Mouse (Mus musculus) heart, embryonic 12.5 days (tissue): ENCODE results near the gene Tubb4b. TPM values are rescaled to one million over a fixed set of nuclear protein-coding genes. Genes with fewer than 3 reads are reported as not detected.
"Not testable (repeated sequence)": the region's sequence is repeated elsewhere in the genome, so short reads cannot be mapped to it uniquely, and the experiment has no call there.

Source experiments
- ATAC-seq: fragments of 200-750 bp; cut with Nextera tagmentation; 2 replicates; pipeline ENCODE4 v1.8.0; 2017; ENCODE audit warnings: moderate TSS enrichment, moderate library complexity; ENCODE audit not compliant: insufficient number of reproducible peaks, low FRiP score
- H3K27ac ChIP-seq: fragments of 300-500 bp; sonication (generic); 2 replicates; pipeline ENCODE4 v1.5.1; 2016; ENCODE audit warnings: mild to moderate bottlenecking, moderate library complexity; ENCODE audit not compliant: poor library complexity, severe bottlenecking
- H3K27me3 ChIP-seq: fragments of 300-500 bp; sonication (generic); replicated peaks from 2 replicates; pipeline ENCODE4 v1.6.1; 2016; ENCODE audit warnings: mild to moderate bottlenecking, moderate library complexity
- H3K36me3 ChIP-seq: fragments of 300-500 bp; sonication (generic); 2 replicates; pipeline ENCODE4 v1.6.1; 2016; ENCODE audit warnings: mild to moderate bottlenecking, moderate library complexity
- H3K4me1 ChIP-seq: fragments of 300-500 bp; sonication (generic); replicated peaks from 2 replicates; pipeline ENCODE4 v1.6.1; 2016; ENCODE audit warnings: mild to moderate bottlenecking
- H3K4me2 ChIP-seq: fragments of 300-500 bp; sonication (generic); 2 replicates; pipeline ENCODE4 v1.6.1; 2016; ENCODE audit warnings: mild to moderate bottlenecking, moderate library complexity
- H3K4me3 ChIP-seq: fragments of 300-500 bp; sonication (generic); 2 replicates; pipeline ENCODE4 v1.5.1; 2016; ENCODE audit warnings: mild to moderate bottlenecking
- H3K9ac ChIP-seq: fragments of 300-500 bp; sonication (generic); 2 replicates; pipeline ENCODE4 v1.6.1; 2016; ENCODE audit warnings: mild to moderate bottlenecking, moderate library complexity
- H3K9me3 ChIP-seq: fragments of 300-500 bp; sonication (generic); replicated peaks from 2 replicates; pipeline ENCODE4 v1.6.1; 2016; ENCODE audit warnings: mild to moderate bottlenecking, moderate library complexity
- WGBS: fragments of 180-500 bp; shearing (Covaris S2); methylation state at CpG from one replicate; pipeline ENCODE4 v1.1.7; 2016; 5-methylcytosine and 5-hydroxymethylcytosine counted together
- polyA plus RNA-seq: library from polyadenylated mRNA; unstranded; fragments of >200 nt; fragmentation: Nextera tagmentation; extraction: Ambion mirVana; gene quantifications from 2 replicates; pipeline ENCODE4 v1.2.1, GENCODE M21; 2016

Gene Tubb4b
- polyA plus RNA-seq, 1 experiment from 2014 or later = 392 TPM

DNA sequence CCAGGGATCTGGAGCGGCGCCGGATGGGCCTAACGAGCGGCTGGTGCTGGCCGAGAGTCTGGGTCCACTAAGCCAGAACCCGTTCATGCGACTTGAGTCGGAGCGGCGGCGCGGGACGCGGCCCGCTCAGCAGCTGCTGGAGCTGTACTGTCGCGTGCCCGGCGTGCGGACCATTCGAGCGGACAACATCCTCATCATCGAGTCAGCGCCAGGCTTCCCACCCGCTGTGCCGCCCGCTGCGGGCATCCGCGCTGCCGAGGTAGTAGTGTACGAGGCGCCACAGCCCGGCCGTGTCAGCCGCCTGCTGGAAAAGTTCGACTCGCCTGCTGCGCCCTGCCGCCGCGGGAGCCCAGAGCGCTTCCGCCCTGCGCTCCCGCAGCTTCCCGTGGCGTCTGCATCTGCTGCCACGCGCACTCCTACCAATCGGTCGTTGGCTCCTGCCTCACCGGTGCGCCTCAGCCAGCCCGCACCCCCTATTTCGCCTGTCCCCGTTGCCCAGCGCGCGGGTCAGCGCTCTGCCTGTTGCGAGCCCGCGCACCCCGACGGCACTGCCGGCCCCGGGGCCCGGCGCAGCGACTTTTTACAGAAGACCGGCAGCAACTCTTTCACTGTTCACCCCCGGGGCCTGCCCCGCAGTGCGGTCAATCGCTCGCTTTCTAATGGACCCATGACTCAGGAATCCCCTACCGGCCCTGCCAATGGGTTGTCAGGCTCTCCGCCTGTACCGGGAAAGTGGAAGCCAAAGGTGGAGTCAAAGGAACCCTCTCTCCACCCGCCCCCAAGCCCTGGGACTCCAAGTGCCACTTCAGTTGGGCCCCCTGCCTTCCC, 38.5 kb upstream of the Tubb4b start:
- Histone ChIP-seq H3K27ac (no peak overlapping the region), H3K27me3 (peaks cover 18% of the 10 kb centered on the region), H3K9me3 (no peaks in the 10 kb centered on the region), H3K4me2 (peak overlapping the region; percentile 93), H3K36me3 (no peaks in the 10 kb centered on the region), H3K4me3 (peak overlapping the region; percentile 77), H3K9ac (peak overlapping the region; percentile 74), H3K4me1 (peaks cover 43% of the 10 kb centered on the region)
- under 1% methylated on average over 80 of the region's 82 CpGs for WGBS
- peak; percentile 12 for ATAC-seq

DNA sequence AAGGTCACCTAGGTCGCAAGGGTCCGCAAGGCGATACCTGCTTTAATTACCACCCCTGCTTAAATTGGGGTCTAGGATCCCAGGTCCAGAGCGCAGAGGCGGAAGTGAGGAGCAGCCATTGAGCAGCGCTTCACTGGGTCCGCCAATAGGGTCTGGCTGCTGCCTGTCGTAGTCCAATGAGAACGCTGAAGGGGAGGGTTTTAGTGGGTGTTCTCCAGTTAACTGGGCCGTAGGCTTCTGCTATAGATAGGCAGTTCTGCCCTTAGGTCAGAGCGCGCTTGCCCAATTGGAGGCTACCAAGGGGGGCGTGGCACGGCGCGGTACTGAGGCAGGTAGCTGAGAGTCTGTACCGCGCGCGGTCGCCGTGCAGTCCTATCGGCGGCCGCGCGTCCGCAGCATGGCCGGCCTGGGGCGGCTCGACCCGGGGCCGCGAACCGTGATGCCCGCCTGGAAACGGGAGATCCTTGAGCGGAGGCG, 37.8 kb upstream of the Tubb4b start, which contains the start of gene Tprn:
Tprn (plus strand) TSS at position 328 of the 477 bp plus-strand sequence.
- H3K9me3 ChIP-seq = no peaks in the 10 kb centered on the region
- peak within 1 kb of the TSS; percentile 93 for H3K4me2 ChIP-seq
- no peak within 1 kb of the TSS for H3K27ac ChIP-seq
- ATAC-seq = peak; percentile 97
- H3K4me3 ChIP-seq = peak within 1 kb of the TSS; percentile 77
- H3K27me3 ChIP-seq = peaks cover 18% of the 10 kb centered on the region
- H3K4me1 ChIP-seq = peaks cover 38% of the 10 kb centered on the region
- H3K36me3 ChIP-seq = no peaks in the 10 kb centered on the region
- H3K9ac ChIP-seq = peak within 1 kb of the TSS; percentile 74
- under 1% methylated on average over 39 of the region's 39 CpGs for WGBS

DNA sequence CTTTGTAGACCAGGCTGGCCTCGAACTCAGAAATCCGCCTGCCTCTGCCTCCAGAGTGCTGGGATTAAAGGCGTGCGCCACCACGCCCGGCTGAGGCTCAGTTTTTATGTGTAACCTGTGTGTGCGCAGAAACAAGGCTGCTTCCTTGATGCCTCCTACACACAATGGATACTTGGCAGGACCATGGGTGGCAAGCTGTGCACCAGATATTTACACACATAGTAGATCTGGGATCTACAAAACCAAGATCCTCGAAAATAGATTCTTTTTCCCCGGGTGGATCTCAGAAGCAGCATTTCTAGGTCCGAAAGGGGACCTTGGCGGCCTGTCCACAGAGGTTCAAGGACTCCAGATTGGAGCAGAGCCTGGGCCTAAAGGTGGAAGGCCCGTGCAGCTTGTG, 37.4 kb upstream of the Tubb4b start:
- H3K27ac ChIP-seq = no peak overlapping the region
- H3K4me2 ChIP-seq = peak overlapping the region; percentile 93
- no peak overlapping the region; the same call in 1 of the 2 replicates for H3K9ac ChIP-seq
- peak overlapping the region; percentile 77 for H3K4me3 ChIP-seq
- H3K4me1 ChIP-seq = peaks cover 34% of the 10 kb centered on the region
- no peaks in the 10 kb centered on the region for H3K9me3 ChIP-seq
- no peaks in the 10 kb centered on the region for H3K36me3 ChIP-seq
- 45% methylated on average over 12 of the region's 12 CpGs for WGBS
- peaks cover 18% of the 10 kb centered on the region for H3K27me3 ChIP-seq
- no peak; the same call in 1 of the 2 replicates for ATAC-seq

DNA sequence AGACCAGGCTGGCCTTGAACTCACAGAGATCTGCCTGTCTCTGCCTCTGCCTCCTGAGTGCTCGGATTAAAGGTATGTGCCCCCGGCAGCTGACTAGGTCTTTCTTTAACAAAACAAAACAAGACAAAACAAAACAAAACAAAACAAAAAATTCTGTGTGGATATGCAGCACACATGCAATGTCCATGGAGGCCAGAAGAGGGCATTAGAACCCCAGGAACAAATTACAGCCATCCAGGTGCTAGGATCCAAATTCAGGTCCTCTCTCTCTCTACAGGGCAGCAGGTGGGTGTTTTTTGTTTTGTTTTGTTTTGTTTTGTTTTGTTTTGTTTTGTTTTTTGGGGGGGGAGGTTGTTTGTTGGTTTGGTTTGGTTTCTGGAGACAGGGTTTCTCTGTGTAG, 34.4 kb upstream of the Tubb4b start:
- Histone ChIP-seq H3K4me3 (no peak overlapping the region), H3K27ac (no peak overlapping the region), H3K27me3 (peaks cover 6% of the 10 kb centered on the region), H3K9ac (no peak overlapping the region), H3K4me2 (no peak overlapping the region), H3K36me3 (no peaks in the 10 kb centered on the region), H3K9me3 (no peaks in the 10 kb centered on the region), H3K4me1 (peaks cover 25% of the 10 kb centered on the region)
- WGBS = 48% methylated on average over 2 of the region's 2 CpGs
- no peak for ATAC-seq

DNA sequence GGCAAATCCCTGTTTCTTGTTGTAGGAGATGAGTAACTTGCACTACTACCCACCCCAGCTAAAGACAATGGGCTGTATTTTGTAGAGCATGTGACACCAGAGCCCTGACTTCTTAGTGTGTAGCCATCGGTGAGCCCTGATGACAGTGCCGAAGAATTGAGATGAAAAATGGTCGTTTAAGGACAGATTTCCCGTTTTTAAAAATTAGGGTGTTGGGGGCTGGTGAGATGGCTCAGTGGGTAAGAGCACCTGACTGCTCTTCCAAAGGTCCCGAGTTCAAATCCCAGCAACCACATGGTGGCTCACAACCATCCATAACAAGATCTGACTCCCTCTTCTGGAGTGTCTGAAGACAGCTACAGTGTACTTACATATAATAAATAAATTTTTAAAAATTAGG, 32.7 kb upstream of the Tubb4b start:
- not testable (repeated sequence) for H3K27me3 ChIP-seq, H3K27ac ChIP-seq, H3K9me3 ChIP-seq, H3K4me2 ChIP-seq, H3K4me3 ChIP-seq, H3K9ac ChIP-seq, ATAC-seq, H3K36me3 ChIP-seq
- peaks cover 17% of the 10 kb centered on the region for H3K4me1 ChIP-seq
- WGBS = 80% methylated on average over 5 of the region's 5 CpGs

DNA sequence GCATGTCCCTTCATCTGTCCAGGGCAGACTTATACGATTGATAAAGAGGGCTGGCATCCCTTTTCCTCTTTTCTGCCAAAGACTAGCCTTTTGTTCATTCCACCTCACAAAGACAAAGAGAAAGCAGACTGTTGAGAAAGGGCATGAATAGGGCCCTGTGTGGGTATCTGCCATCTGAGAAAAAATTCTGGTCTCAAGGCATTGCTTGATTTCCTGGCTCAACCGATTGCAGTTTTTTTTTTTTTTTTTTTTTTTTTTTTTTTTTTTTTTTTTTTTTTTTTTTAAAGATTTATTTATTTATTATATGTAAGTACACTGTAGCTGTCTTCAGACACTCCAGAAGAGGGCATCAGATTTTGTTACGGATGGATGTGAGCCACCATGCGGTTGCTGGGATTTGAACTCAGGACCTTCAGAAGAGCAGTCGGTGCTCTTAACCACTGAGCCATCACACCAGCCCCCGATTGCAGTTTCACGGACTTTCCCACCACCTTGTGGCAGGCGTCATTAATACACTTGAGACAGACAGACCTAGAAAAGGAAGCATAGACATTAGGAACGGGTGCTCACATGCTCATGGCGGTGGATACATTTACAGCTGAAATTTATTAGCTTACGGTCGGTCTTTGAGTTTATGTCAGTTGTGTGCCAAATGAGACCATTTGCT, 32.1 kb upstream of the Tubb4b start:
- peak overlapping the region; percentile 91 for H3K9ac ChIP-seq
- H3K27me3 ChIP-seq, ATAC-seq, H3K9me3 ChIP-seq, H3K27ac ChIP-seq: not testable (repeated sequence)
- peak overlapping the region; percentile 71 for H3K4me3 ChIP-seq
- WGBS = 57% methylated on average over 12 of the region's 12 CpGs
- peaks cover 17% of the 10 kb centered on the region for H3K4me1 ChIP-seq
- H3K4me2 ChIP-seq = peak overlapping the region; percentile 99
- H3K36me3 ChIP-seq = peaks cover 12% of the 10 kb centered on the region

DNA sequence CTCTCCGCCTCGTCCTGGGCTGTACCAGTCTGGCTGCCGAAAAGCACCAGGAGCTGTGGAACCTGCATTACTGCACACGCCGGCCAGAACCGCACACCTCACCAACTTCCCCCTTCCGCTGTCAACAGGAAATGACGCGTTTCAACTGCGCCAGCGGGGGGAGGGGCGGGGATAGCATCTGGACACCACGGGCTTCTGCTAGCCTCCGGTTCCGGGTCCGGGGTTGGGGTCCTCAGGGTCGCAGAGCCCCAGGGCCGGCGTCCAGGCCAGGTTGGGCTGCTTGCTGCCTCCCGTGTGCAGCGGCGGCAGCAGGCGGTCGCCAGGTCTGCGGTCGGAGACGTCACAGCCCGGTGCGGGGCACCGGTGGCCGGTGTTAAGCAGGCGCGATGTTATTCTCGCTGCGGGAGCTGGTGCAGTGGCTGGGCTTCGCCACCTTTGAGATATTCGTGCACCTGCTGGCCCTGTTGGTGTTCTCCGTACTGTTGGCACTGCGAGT, 30.8 kb upstream of the Tubb4b start, which contains the start of gene Tmem203:
Tmem203 (plus strand) TSS at position 156 of the 496 bp plus-strand sequence.
- peaks cover 25% of the 10 kb centered on the region for H3K36me3 ChIP-seq
- peak within 1 kb of the TSS; percentile 71 for H3K4me3 ChIP-seq
- peak within 1 kb of the TSS; percentile 99 for H3K4me2 ChIP-seq
- H3K9me3 ChIP-seq = no peaks in the 10 kb centered on the region
- under 1% methylated on average over 39 of the region's 39 CpGs for WGBS
- H3K4me1 ChIP-seq = peaks cover 17% of the 10 kb centered on the region
- no peaks in the 10 kb centered on the region for H3K27me3 ChIP-seq
- peak within 1 kb of the TSS; percentile 55 for H3K27ac ChIP-seq
- peak within 1 kb of the TSS; percentile 91 for H3K9ac ChIP-seq
- ATAC-seq = peak; percentile 89

DNA sequence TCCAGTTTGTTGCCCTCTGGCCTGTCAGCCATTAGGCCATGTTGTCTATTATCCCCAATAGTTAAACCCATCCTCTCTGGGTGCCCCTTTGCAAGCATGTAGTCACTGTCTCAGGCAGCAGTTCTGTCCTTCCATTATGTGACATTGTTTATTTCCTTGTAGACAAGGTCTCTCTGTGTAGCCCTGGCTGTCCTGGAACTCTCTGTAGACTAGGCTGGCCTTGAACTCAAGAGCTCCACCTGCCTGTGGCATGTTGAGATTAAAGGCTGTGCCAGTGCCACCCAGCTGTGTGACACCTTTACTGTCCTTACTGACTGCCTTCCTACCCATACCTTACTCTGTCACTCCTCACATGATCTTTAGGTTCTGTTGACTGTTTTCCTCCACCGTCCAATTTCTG, 27.8 kb upstream of the Tubb4b start:
- no peak for ATAC-seq
- H3K27ac ChIP-seq = no peak overlapping the region
- H3K4me3 ChIP-seq = no peak overlapping the region
- peaks cover 17% of the 10 kb centered on the region for H3K4me1 ChIP-seq
- H3K27me3 ChIP-seq = no peaks in the 10 kb centered on the region
- no peak overlapping the region for H3K9ac ChIP-seq
- WGBS = 78% methylated on average over 1 of the region's 1 CpGs
- no peaks in the 10 kb centered on the region for H3K9me3 ChIP-seq
- no peak overlapping the region for H3K4me2 ChIP-seq
- H3K36me3 ChIP-seq = peaks cover 54% of the 10 kb centered on the region

DNA sequence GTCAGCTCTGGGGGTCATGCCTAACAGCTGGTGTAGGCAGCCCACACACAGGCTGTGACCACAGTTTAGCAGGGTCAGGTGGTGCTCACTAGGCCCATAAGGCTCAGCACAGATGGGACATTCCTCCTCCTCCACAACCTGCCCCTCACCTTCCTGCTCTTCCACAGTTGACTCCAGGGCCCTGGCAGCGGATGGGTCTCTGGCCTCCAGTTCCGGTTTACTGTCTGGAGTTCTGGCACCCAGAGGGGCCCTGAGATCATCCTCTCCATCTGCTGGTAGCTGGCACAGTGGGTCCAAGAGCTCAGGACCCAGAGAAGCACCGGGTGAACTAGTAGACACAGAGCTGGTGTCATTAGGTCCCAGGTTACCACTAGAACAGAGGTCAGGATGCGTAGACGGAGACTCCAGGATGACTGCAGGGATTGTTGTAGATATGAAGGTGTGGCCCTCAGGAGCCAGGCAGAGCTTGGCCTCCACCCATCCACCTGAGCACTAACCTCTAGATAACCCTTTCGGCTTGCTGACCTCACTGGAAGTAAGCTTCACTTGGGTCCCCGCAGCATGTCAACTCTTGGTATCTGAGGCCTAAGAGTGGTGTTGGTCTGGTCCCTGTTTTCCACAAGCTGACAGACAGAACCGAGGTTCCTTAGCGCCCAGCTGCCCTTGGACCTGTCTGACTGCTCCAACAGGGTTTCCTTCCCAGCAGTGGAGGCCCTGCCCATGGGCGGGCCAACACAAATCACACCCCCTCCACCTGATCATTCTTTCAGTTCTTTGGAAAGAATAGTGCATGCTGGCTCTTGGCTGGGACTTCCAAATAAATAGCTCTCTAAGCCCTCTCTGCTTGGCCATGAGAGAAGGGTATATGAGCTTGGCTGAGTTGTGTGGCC, 21.9 kb upstream of the Tubb4b start, which contains the start of gene AL732309.1:
AL732309.1 (minus strand) TSS at position 681 of the 890 bp plus-strand sequence.
- H3K4me2 ChIP-seq = no peak within 1 kb of the TSS
- ATAC-seq = no peak
- no peak within 1 kb of the TSS for H3K4me3 ChIP-seq
- H3K9me3 ChIP-seq = no peaks in the 10 kb centered on the region
- peaks cover 14% of the 10 kb centered on the region for H3K4me1 ChIP-seq
- H3K36me3 ChIP-seq = peaks cover 54% of the 10 kb centered on the region
- no peak within 1 kb of the TSS for H3K27ac ChIP-seq
- 88% methylated on average over 10 of the region's 10 CpGs for WGBS
- peaks cover 25% of the 10 kb centered on the region for H3K27me3 ChIP-seq
- no peak within 1 kb of the TSS for H3K9ac ChIP-seq

DNA sequence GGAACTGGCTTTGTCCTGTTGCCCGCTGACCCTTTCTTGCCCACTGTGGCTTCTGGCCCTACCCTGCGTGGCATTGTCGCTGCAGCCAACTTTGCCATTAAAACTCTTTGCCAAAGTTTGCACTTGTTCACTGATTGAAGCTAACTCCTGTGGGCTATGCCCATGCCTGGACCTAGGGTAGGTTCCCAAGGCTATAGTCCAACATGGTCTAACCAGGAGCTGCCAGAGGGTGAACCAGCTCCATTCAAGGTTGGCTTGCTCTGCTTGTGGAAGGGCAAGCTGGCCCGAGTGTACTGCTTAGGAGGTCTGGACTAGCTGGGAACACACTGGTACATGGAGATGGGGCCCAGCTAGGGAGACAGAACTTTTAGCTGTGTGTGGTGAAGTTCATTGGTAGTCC, 19.6 kb upstream of the Tubb4b start:
- H3K27me3 ChIP-seq = peaks cover 36% of the 10 kb centered on the region
- H3K4me3 ChIP-seq = no peak overlapping the region
- WGBS = 85% methylated on average over 4 of the region's 4 CpGs
- no peak overlapping the region for H3K9ac ChIP-seq
- ATAC-seq = no peak
- H3K9me3 ChIP-seq = no peaks in the 10 kb centered on the region
- H3K4me1 ChIP-seq = peaks cover 25% of the 10 kb centered on the region
- H3K4me2 ChIP-seq = no peak overlapping the region
- H3K36me3 ChIP-seq = peaks cover 31% of the 10 kb centered on the region
- no peak overlapping the region for H3K27ac ChIP-seq
